Mouse (Mus musculus) bone marrow macrophage, adult 2 months (primary cell): ENCODE measurements around the gene Stoml1.

Source experiments
- CTCF ChIP-seq: IDR thresholded peaks from 2 replicates; pipeline ENCODE4 v1.5.1; 2012; ENCODE audit warnings: low read depth, mild to moderate bottlenecking, low read length, moderate library complexity
- POLR2A ChIP-seq: IDR thresholded peaks from 2 replicates; pipeline ENCODE4 v1.6.1; 2012; ENCODE audit warnings: mild to moderate bottlenecking, low read depth, low read length, borderline replicate concordance

DNA sequence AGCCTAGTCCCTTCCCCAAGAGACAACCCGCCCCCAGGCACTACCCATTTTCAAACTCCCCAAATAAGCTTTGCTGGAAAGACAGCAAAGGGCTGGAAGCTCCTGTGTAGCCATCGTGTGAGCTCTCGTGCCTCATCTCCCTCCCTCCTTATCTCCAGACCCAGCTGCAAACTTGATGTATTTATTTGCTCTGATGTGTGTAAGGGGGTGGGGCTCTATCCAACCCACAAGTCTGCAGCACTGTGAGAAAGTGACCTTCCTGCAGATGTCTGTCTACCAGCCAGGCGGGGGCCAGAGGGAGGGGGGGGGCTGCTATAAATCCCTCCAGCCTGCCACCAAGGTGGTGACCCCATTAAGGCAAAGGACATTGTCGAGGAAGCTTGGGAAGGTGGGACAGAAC lies 39.1 kb upstream of the Stoml1 start:
- TF ChIP-seq CTCF (no peak), POLR2A (no peak)
